Mouse (Mus musculus) olfactory bulb, adult 2 months (tissue): ENCODE results near the gene Xpo6.

Experiments used
- CTCF ChIP-seq: fragments of 200-500 bp; IDR thresholded peaks from 2 replicates; pipeline ENCODE4 v1.5.1; 2012; ENCODE audit warnings: low read depth, mild to moderate bottlenecking, low read length, moderate library complexity; ENCODE audit not compliant: insufficient read depth
- POLR2A ChIP-seq: fragments of 200-500 bp; IDR thresholded peaks from 2 replicates; pipeline ENCODE4 v1.6.1; 2012; ENCODE audit warnings: mild to moderate bottlenecking, low read depth, low read length, moderate library complexity; ENCODE audit not compliant: insufficient read depth

GRCm38 (mm10) chr7:126216867-126217266 is 16.6 kb upstream of the Xpo6 start:
- TF ChIP-seq POLR2A (no peak), CTCF (no peak)
